Mouse (Mus musculus): ENCODE results near the gene Umad1.

The Umad1 gene

GRCm38 (mm10) chr6:8485414-8486175 is 226.5 kb downstream of the Umad1 start:
- peak; percentile 77 to 78 for DNase-seq

DNA sequence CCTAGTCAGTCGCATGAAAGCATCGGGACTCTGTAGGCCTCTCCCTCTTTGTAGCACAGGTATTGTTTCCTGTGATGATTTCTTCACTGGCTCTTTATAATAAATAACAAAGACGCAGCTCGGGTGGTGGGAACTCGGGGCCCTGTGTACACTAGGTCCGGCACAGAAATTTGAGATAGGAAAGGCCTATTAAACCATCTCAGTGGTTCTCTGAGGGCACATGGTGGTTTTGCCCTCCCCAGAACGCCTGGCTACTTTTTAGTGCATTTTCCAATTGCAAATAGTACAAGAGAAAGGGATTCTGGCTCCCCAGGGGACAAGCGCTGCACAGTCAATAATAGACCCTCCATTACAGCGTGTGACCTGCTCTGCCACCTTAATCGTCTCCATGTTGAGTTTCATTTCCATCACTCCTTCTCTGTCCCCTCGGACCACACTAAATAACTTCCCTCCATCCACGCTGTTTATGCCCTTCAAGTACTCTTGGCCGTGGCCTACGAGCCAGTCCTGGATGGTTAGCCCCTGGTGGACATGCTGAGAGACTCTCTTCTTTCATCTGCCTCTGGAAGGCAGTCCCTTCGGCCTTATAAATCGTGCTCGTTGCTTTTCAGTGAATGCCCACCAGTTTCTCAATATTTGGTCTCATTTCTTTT is 227.4 kb downstream of the Umad1 start:
- no peak for DNase-seq

GRCm38 (mm10) chr6:8487044-8487853 is 228.2 kb downstream of the Umad1 start:
- no peak for DNase-seq

GRCm38 (mm10) chr6:8488249-8488648 is 229.2 kb downstream of the Umad1 start:
- no peak for DNase-seq

GRCm38 (mm10) chr6:8489266-8489665 is 230.2 kb downstream of the Umad1 start:
- no peak for DNase-seq

DNA sequence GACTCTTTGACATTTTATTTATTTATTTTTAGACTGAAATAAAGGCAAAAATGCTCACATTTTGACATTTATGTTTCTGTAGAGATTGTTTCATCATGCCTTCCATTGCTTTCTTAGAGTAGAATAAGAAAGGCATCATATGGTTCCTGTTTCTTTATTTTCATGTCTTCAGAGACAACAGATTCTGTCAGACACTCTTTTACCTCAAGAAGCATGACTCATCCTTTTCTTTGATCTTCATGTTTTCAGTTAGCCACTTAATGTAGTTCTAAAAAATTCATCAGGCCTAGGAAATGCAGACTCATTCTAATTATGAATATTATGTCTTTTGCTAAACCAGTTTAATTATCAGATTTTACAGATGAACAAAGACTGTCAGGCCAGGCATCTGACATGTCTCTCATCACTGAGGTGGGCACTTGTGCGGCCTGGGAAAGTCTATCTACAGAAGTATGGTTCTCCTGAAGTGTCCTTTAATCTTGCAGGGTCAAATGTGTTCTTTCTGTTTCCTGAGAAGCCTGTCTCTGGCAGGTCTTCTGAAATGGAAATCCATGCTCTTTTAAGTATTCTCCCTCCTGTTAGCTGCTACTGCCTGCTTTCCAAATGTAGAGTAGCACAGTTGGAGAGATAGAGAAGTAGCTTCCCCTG is 231.0 kb downstream of the Umad1 start:
- DNase-seq, result no peak

DNA sequence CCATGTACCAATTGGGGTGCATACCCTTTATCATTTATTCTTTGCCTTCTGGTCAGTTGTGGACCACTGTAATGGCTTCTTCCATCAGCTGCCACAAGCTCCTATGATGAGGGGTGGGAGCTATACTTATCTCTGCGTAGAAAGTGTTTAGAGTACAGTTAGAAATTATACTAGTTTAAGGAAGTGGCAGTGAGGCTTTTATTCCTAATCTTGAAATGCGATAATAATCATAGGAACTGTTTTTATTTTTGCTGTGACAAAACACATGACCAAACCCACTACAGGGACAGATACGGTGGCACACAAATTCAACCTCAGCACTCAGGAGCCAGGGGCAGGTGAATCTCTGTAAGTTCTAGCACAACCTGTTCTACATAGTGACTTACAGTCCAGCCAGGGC is 233.2 kb downstream of the Umad1 start:
- no peak for DNase-seq

DNA sequence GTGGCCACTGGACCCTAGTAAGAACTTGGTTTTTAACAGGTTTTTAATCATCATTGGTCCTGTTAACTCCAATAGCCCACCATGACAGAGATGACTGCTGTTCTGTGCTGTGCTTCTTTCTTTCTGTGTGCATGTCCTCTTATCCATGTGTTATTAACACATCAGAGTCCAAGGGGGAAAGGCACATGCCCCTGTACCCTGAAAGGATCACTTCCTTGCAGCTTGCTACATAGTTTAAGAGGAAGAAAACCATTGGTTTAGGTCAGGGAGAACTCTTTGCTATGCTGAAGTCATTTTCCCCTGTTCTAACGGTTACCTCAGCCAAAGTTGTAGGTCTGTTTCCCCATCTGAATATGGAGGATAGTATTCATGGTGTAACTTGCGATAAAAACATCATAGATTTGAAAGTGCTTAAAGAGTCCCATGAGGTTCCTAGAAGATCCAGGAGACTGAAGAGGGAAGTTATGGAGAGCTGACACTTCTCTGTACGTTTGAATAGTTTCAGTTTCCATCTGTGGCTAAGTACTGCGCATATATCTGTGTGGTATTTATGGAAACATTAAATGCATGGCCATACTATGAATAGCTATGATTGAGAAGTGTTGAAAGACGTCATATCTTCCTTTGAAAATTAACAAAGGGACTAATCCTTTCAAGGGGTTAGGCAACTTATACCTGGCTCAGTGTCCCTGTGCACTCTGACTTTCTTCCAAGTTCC is 236.2 kb downstream of the Umad1 start:
- peak in 1 of 2 experiments; percentile 22 for DNase-seq

- DNase-seq, result peak in 1 of 2 experiments; percentile 20
Measured at GRCm38 (mm10) chr6:8495827-8496222, 236.7 kb downstream of the Umad1 start.

DNA sequence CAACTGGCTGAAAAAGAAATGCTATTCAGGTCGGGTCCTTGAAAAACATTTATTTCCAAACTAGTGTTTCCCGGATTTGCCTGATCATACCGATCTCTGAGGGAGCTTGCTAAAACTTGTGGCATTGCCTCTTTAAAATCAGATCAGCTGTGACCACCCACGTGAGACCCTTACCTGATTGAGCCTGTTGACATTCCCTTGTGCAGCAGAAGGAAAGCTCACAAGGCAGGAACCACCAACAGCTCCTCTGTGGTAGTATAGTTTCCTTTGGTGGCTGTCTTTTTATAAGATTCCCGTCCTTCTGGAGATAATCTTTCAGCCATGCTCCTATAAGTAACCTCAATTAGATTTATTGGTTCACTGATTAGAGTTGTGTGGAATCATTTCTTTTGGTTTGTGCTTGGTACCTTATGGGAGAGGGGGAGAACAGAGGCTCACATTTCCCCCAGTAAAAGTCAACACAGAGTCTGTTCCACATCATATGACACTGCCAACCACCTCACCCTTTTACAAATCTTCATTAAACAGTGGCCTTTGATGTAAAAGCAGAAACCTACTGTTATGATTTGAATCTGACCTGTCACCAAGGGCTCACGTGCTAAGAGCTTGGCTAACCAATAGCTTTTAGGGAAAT is 238.3 kb downstream of the Umad1 start:
- DNase-seq, result no peak

DNA sequence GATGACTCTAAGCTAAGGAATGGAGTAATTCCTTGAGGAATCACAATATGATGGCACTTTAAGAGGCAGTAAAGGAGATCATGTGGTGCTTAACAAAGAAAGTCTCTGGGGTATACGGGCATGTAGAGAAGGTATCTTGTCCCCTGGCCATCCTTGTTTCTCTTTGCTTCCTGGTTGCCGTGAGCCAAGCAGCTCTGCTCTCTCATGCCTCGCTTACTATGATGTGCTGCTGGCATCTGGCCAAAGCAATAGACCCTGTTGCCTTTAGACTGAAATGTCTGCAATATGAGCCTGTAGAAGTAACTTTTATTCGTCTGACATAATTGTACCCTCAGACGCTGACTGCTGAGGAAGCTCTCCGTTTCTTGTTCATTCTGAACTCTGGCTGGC is 238.8 kb downstream of the Umad1 start:
- no peak for DNase-seq

GRCm38 (mm10) chr6:8498961-8499360 is 239.9 kb downstream of the Umad1 start:
- DNase-seq, result peak; percentile 57 to 70

GRCm38 (mm10) chr6:8503953-8504352 is 244.9 kb downstream of the Umad1 start:
- peak; percentile 45 to 50 for DNase-seq

DNA sequence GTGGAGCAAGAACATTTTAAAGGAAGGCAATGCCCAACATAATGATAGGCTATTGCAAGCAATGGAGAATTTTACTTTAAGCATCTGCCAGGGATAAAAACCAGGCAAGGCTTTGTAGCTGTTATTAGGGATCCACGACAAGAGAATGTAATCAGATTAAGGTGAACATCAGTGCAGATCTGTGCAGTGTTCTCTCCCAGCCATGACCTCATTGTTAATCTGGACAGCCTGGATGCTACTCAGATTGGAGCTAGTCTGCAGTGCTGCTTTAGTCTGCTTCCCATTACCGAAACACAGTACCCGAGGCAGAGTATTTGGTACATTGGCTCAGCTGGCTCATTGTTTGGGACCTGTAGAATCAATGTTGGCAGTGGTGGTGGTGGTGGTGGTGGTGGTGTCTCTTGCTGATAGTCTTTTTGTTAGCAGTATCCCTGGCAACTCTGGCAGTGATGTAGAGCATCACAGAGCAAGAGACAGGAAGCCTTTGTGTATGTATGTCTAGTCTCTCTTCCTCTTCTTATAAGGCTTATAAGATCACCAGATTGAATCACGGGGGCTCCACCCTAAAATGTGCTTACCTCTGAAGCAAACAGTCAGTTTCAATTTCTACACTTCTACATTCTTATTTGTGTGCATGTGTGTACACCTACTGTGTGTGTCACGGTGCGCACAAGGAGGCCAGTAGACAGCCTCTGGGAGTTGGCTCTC is 245.6 kb downstream of the Umad1 start:
- peak; percentile 83 to 88 for DNase-seq

GRCm38 (mm10) chr6:8506631-8507030 is 247.5 kb downstream of the Umad1 start:
- DNase-seq, result no peak
